Mouse (Mus musculus): ENCODE data around the gene Gpat3. TPM values are rescaled to one million over a fixed set of nuclear protein-coding genes. Genes with fewer than 3 reads are reported as not detected.
A peak's percentile ranks its signal among the peaks of the same experiment; 100 is the strongest.

The Gpat3 gene
- polyA plus RNA-seq (2015; fragmentation: Nextera tagmentation; extraction: Ambion mirVana), result 2.4 and 3.2 TPM in 2 replicates

DNA sequence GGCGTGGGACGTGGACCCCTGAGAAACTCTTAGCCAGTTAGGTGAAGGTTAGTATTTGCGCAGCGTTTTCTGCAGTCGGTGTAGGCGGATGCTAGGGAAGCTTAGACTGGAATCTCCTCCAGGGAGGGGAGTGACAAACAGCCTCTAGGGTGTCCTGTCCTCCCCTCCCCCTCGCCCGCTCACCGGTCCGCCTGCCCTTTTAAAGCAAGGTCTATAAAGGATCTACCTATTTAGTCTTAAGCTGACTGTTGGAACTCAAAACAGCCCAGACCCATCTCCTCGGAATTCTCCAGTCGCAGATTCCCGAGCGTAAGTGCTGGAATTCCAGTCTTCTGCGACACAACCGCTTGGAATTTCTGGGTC lies at the start of gene Gpat3:
Gene Gpat3, plus strand, starts transcription at position 229 of the 363 bp plus-strand sequence.
- ATAC-seq (ENCODE audit: low FRiP score, low read depth), result no peak
- H3K36me3 ChIP-seq, result no peaks in the 10 kb centered on the region
- peak within 1 kb of the TSS; percentile 10; the same call in 1 of the 2 replicates for H3K27ac ChIP-seq
- H3K4me1 ChIP-seq, result peaks cover 24% of the 10 kb centered on the region
- H3K27me3 ChIP-seq, result peaks cover 54% of the 10 kb centered on the region
- 0% methylated on average over 16 of the region's 16 CpGs for WGBS
- peaks cover 11% of the 10 kb centered on the region; the same call in 1 of the 2 replicates for H3K9me3 ChIP-seq
- peak within 1 kb of the TSS; percentile 70 for H3K9ac ChIP-seq
- peak within 1 kb of the TSS; percentile 97 for H3K4me2 ChIP-seq (replicated peaks)
- H3K4me3 ChIP-seq, result peak within 1 kb of the TSS; percentile 66

DNA sequence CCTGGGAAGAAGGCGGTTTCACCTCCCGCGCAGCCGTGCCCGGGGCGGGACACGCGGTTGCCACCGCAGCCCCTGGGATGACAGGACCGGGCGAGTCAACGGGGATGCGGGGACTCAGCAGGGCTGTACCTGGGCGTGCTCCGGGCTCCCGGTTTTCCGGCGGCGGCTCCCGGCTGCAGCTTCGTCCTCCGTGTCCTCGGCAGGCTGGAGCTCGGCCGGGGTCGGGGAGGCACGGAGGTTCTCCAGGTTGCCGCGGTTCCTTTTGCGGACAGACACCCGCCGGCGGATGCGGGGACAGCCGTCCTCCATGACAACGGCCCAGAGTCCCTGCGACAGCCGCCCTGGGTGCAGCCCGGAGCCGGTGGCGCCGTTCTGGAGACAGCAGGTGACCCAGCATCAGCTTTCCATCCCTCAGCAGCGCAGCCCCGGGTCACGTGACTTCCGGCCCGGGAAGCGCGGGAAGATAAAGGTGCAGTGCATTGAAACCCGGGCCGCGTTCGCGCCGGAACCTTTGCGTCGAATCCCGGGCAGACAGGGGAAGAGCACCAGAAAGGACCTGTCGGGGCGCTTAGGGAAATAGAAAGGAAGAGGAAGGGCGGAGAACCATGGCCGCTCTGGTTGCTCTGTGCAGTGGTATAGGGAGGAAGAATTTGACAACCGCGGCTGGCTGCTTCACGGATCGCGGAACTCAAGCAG lies 47.2 kb upstream of the Gpat3 start, which contains the start of the genes Helq and Mrps18c:
Gene Helq, minus strand, starts transcription at position 434 of the 696 bp plus-strand sequence.
Gene Mrps18c, plus strand, starts transcription at position 463 of the 696 bp plus-strand sequence.
- peak; percentile 95 for ATAC-seq (ENCODE audit: low FRiP score, low read depth)
- 0% methylated on average over 67 of the region's 67 CpGs for WGBS
- no peak within 1 kb of the TSS for H3K27ac ChIP-seq
- H3K27me3 ChIP-seq, result no peaks in the 10 kb centered on the region
- peak within 1 kb of the TSS; percentile 80 for H3K9ac ChIP-seq
- H3K4me2 ChIP-seq (replicated peaks), result peak within 1 kb of the TSS; percentile 93
- no peaks in the 10 kb centered on the region for H3K9me3 ChIP-seq
- peaks cover 13% of the 10 kb centered on the region for H3K4me1 ChIP-seq
- H3K4me3 ChIP-seq, result peak within 1 kb of the TSS; percentile 82
- peaks cover 37% of the 10 kb centered on the region for H3K36me3 ChIP-seq

DNA sequence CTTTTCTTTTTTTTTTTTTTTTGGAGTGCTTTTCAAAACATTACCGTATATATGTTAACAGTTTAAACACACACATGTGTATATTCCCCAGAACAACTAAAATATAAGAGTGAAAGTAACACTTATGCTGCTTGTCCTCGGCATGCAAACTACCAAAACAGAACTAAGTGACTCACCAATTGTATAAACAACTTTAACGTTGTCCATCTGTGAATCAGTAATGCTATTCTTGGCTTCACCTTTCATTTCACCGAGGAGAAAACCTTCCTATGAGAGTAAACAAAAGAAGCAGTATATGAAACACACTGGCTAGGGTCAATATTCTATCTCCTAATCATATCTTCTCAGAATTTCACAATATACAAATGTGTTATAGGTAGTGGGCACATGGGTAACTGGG lies 27.2 kb upstream of the Gpat3 start:
- no peaks in the 10 kb centered on the region for H3K9me3 ChIP-seq
- ATAC-seq (ENCODE audit: low FRiP score, low read depth), result no peak
- H3K9ac ChIP-seq, result no peak overlapping the region
- no peaks in the 10 kb centered on the region for H3K27me3 ChIP-seq
- H3K4me2 ChIP-seq (replicated peaks), result no peak overlapping the region
- peaks cover 28% of the 10 kb centered on the region for H3K36me3 ChIP-seq
- peaks cover 5% of the 10 kb centered on the region; the same call in 1 of the 2 replicates for H3K4me1 ChIP-seq
- H3K4me3 ChIP-seq, result no peak overlapping the region
- H3K27ac ChIP-seq, result no peak overlapping the region
- WGBS, result 82% methylated on average over 4 of the region's 4 CpGs

DNA sequence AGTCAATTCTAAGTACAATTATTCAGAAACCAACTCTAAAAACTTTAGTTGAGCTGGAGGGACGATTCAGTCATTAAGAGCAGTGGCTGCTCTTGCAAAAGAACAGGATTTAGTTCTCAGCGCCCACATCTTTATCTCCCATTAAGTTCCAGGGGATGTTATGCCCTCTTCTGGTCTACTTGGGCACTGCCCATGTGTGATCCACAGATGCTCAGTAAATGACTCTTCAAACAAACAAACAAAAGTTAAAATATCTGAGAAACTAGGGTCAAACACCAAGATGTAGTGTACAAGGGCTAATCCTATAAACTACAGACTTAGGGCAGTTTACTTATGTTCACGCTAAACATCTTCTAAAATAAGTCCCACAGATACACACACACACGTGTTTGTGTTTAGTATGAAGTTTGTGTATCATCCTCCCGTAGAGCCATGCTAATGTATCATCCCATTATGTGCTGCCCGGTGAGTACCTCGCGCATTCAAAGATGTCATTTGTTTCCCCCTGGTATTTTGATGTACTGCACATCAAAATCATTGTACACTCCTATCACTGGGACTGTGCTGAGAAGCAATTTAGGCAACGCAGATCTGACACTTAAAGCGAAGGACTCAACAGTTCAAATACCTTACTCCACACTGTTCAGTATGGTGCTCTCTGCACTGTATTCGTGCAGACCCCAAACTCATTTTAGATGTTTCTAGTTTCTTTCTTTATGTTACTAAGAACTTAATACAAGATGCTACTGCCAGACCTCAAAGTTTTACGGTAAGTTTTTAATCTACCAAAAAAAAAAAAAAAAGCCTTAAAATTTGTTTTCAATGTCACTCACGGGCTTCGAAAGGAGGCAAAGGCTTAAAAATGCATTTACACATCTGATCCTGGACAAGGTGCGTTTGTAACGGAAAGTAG lies 25.7 kb upstream of the Gpat3 start:
- peak overlapping the region; percentile 87 for H3K9ac ChIP-seq
- H3K36me3 ChIP-seq, result peaks cover 17% of the 10 kb centered on the region
- H3K27ac ChIP-seq, result peak overlapping the region; percentile 79; the same call in 1 of the 2 replicates
- H3K4me3 ChIP-seq, result peak overlapping the region; percentile 65
- peak overlapping the region; percentile 77 for H3K4me2 ChIP-seq (replicated peaks)
- H3K9me3 ChIP-seq, result no peaks in the 10 kb centered on the region
- ATAC-seq (ENCODE audit: low FRiP score, low read depth), result no peak
- whole genome bisulfite sequencing, result 33% methylated on average over 16 of the region's 16 CpGs
- H3K27me3 ChIP-seq, result no peaks in the 10 kb centered on the region
- H3K4me1 ChIP-seq, result peaks cover 5% of the 10 kb centered on the region; the same call in 1 of the 2 replicates

DNA sequence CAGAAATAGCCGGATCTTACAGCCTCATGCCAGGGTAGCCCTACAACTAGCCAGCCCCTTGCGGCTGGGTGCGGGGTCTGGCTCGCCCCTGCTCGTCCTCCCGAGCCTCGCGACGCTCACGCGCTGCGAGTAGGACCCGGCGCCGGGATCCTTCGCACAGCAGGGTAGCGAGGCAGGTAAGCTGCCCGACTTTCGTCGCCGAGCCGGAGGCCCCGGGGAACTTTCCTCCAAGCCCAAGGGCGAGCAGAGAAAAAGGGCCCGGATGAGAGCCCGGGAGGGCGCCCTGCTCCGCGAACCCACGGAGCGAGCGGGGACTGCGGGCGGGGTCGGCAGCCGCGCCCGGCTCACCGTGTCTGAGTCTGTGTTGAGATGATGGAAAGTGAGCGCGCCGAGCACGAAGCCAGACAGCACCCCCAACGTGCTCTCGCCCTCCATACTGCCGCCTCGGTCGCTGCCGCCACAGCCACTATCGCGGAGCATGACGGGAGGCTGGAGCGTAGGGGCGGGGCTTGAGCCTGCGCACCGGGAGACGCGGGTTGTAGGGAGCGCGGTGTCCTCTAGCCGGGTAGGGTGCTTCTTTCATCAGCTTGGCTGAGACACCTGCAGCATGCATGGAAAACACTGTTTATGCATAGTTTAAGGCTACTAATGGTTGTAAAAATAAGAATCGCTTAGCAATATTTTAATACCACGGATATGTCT lies 24.9 kb upstream of the Gpat3 start, which contains the start of gene Abraxas1:
Gene Abraxas1, minus strand, starts transcription at position 483 of the 702 bp plus-strand sequence.
- Histone ChIP-seq H3K4me3 (peak within 1 kb of the TSS; percentile 65), H3K27me3 (no peaks in the 10 kb centered on the region), H3K4me1 (peaks cover 5% of the 10 kb centered on the region; the same call in 1 of the 2 replicates), H3K9me3 (no peaks in the 10 kb centered on the region), H3K36me3 (peaks cover 14% of the 10 kb centered on the region), H3K9ac (peak within 1 kb of the TSS; percentile 87), H3K27ac (peak within 1 kb of the TSS; percentile 79), H3K4me2 (replicated peaks) (peak within 1 kb of the TSS; percentile 77)
- WGBS, result under 1% methylated on average over 62 of the region's 63 CpGs
- peak; percentile 94 for ATAC-seq (ENCODE audit: low FRiP score, low read depth)

DNA sequence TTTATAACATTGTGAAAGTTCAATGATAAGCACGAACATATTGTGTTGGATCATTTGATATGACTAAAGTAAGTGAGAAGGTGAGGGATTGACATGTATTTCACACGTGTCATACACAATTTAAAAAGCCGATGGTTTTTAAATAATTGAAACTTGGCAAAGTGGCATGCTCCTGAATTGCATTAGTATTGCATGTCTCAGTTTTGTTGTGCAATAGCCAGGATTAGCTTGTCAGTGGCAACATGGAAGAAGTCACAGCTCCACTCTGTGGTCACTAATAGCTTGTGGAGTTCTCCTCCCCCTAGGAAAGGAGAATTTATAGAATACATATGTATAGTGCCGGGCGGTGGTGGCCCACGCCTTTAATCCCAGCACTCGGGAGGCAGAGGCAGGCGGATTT lies 24.1 kb upstream of the Gpat3 start:
- 82% methylated on average over 8 of the region's 8 CpGs for WGBS
- Histone ChIP-seq H3K36me3 (peaks cover 11% of the 10 kb centered on the region; the same call in 1 of the 2 replicates), H3K27ac (no peak overlapping the region), H3K9ac (no peak overlapping the region), H3K4me3 (no peak overlapping the region), H3K4me2 (replicated peaks) (peak overlapping the region; percentile 77), H3K27me3 (no peaks in the 10 kb centered on the region), H3K9me3 (no peaks in the 10 kb centered on the region), H3K4me1 (peaks cover 5% of the 10 kb centered on the region; the same call in 1 of the 2 replicates)
- no peak for ATAC-seq (ENCODE audit: low FRiP score, low read depth)

DNA sequence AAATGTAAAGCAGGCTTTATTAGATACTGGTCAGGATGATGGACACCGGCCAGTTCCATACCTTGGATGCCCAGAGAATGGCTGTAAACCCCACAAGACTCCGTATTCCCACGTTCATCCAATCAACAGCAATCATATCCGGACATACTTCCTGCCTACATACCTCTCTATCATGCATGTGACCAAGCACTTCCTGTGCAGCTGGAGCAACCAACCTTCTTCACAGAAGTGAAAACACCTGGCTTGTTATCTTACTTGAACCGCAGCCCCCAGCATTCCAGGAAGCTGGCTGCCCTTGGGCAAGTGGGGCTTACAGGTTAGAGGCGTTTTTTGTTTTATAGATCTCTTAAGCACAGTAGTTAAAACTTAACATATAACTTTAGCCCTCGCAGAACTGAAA lies 22.7 kb upstream of the Gpat3 start:
- Histone ChIP-seq H3K9me3 (no peaks in the 10 kb centered on the region), H3K27ac (no peak overlapping the region), H3K27me3 (no peaks in the 10 kb centered on the region), H3K4me1 (peaks cover 5% of the 10 kb centered on the region; the same call in 1 of the 2 replicates), H3K4me3 (no peak overlapping the region), H3K4me2 (replicated peaks) (no peak overlapping the region), H3K36me3 (peaks cover 2% of the 10 kb centered on the region; the same call in 1 of the 2 replicates), H3K9ac (no peak overlapping the region)
- 61% methylated on average over 7 of the region's 7 CpGs for WGBS
- ATAC-seq (ENCODE audit: low FRiP score, low read depth), result no peak

DNA sequence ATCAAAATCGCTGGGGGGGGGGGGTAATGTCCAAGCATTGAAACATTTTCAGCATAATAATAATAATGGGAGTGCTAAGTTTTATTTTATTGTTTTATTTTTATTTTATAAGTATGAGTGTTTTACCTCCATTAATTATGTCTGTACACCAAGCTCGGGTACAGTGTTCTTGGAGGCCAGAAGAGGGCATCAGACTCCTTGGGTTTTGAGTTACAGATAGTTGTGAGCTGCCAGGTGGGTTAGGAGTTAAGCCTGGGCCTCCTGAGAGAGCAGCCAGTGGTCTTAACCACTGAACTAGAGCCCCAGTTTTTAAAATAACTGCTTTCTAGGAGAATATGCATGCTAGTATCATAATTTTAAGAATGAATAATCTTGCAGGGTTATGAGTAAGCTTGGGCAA lies 19.5 kb upstream of the Gpat3 start:
- H3K36me3 ChIP-seq, result no peaks in the 10 kb centered on the region
- no peaks in the 10 kb centered on the region for H3K9me3 ChIP-seq
- H3K4me2 ChIP-seq (replicated peaks), result no peak overlapping the region
- no peak overlapping the region for H3K4me3 ChIP-seq
- no peaks in the 10 kb centered on the region for H3K27me3 ChIP-seq
- no peak overlapping the region for H3K27ac ChIP-seq
- no peak overlapping the region for H3K9ac ChIP-seq
- ATAC-seq (ENCODE audit: low FRiP score, low read depth), result no peak
- WGBS, result 17% methylated on average over 2 of the region's 2 CpGs
- H3K4me1 ChIP-seq, result peaks cover 11% of the 10 kb centered on the region; the same call in 1 of the 2 replicates

DNA sequence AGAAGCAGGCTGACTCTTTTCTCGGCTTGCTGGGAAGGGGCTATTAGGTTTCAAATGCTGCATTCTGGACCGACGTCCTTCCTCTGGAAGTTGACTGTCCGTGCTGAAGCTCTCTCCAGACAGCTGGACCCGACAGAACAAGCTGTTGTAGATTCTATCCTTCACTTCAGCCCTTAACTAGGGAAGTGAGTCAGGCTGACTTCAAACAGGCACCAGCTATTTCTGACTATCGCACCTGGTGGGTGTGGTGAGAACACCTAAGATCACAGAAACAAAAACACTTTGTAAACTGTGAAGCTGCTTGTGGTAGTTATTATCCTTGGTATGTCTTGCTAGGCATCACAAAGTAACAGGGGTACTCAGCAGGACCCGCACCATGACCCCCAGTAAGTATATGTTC lies 19.0 kb upstream of the Gpat3 start:
- Histone ChIP-seq H3K27ac (no peak overlapping the region), H3K4me2 (replicated peaks) (no peak overlapping the region), H3K4me1 (peaks cover 11% of the 10 kb centered on the region; the same call in 1 of the 2 replicates), H3K4me3 (no peak overlapping the region), H3K9ac (no peak overlapping the region), H3K36me3 (no peaks in the 10 kb centered on the region), H3K9me3 (no peaks in the 10 kb centered on the region), H3K27me3 (no peaks in the 10 kb centered on the region)
- no peak for ATAC-seq (ENCODE audit: low FRiP score, low read depth)
- WGBS, result 58% methylated on average over 7 of the region's 7 CpGs

DNA sequence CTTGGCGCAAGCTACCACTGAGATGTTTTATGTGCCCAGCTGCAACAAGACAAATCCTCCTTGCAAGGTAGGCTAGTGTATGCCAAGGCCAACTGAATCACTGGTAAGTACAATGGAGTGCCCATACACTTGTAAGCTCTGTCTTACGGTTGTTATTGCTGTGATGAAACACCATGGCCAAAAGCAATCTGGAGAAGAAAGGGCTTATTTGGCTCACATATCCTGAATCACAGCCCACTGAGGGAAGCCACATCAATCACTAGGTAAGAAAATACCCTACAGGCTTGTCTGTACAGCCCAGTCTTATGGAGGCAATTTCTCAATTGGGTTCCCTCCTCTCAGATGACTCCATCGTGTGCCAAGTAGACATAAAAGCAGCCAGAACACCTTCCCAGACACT lies 16.8 kb upstream of the Gpat3 start:
- H3K9ac ChIP-seq, result no peak overlapping the region
- no peak for ATAC-seq (ENCODE audit: low FRiP score, low read depth)
- H3K36me3 ChIP-seq, result no peaks in the 10 kb centered on the region
- WGBS, result 61% methylated on average over 3 of the region's 3 CpGs
- peak overlapping the region; percentile 8; the same call in 1 of the 2 replicates for H3K27ac ChIP-seq
- H3K4me2 ChIP-seq (replicated peaks), result no peak overlapping the region
- H3K4me3 ChIP-seq, result no peak overlapping the region
- peaks cover 11% of the 10 kb centered on the region; the same call in 1 of the 2 replicates for H3K4me1 ChIP-seq
- H3K9me3 ChIP-seq, result no peaks in the 10 kb centered on the region
- no peaks in the 10 kb centered on the region for H3K27me3 ChIP-seq

DNA sequence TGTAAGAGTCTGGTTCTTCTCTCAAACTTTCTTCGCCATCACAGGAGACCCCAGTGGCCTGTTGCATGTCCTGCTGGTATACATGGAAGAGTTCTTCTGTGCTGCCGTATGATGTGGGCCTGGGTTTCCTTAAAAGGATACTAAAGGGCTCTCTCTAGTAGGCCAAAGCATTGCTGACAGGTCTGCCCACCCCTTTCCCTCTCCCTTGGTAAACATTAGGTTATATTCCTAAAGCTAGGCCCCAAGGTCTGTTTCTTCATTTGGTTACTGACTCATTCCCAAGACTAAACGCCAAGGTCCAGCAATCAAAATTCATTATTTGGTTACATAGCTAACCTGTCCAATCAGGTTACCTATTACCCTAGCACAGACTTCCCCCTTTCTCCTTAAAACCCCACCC lies 12.8 kb upstream of the Gpat3 start:
- Histone ChIP-seq H3K9ac (no peak overlapping the region), H3K27me3 (no peaks in the 10 kb centered on the region), H3K36me3 (no peaks in the 10 kb centered on the region), H3K27ac (no peak overlapping the region), H3K9me3 (no peaks in the 10 kb centered on the region), H3K4me3 (no peak overlapping the region), H3K4me2 (replicated peaks) (no peak overlapping the region), H3K4me1 (peaks cover 11% of the 10 kb centered on the region; the same call in 1 of the 2 replicates)
- 83% methylated on average over 3 of the region's 3 CpGs for WGBS
- no peak for ATAC-seq (ENCODE audit: low FRiP score, low read depth)

Measured in limb, embryonic 13.5 days (tissue).